Mouse (Mus musculus): Measurements from ENCODE around the gene Hamp2. TPM values are rescaled to one million over a fixed set of nuclear protein-coding genes. Genes with fewer than 3 reads are reported as not detected.

The Hamp2 gene
- polyA plus RNA-seq, 1 experiment = 18.2 TPM

GRCm38 (mm10) chr7:30917219-30917618 lies 7.3 kb downstream of the Hamp2 start:
- DNase-seq (ENCODE audit: low read depth in 1 of 2, low spot score in 2 of 2) = no peak
- no peaks in the 10 kb centered on the region for H3K27me3 ChIP-seq (ENCODE audit: control insufficient read depth, insufficient read depth, low read length)
- no peaks in the 10 kb centered on the region for H3K36me3 ChIP-seq (ENCODE audit: control insufficient read depth, insufficient read depth, low read length)
- H3K4me3 ChIP-seq (ENCODE audit: extremely low read depth, insufficient read depth, insufficient read length) = no peak overlapping the region
- TF ChIP-seq POLR2A (IDR thresholded peaks at IDR 0.05; ENCODE audit: low read depth, low read length) (no peak), CTCF (IDR thresholded peaks at IDR 0.05; ENCODE audit: extremely low read depth, insufficient read depth, insufficient read length, insufficient replicate concordance) (no peak)
- 20% methylated on average over 4 of the region's 4 CpGs for WGBS
- no peak overlapping the region for H3K27ac ChIP-seq (ENCODE audit: insufficient read depth, low read length)
- no peaks in the 10 kb centered on the region; the same call in 1 of the 2 replicates for H3K4me1 ChIP-seq (ENCODE audit: control insufficient read depth, insufficient read depth, insufficient read length)

DNA sequence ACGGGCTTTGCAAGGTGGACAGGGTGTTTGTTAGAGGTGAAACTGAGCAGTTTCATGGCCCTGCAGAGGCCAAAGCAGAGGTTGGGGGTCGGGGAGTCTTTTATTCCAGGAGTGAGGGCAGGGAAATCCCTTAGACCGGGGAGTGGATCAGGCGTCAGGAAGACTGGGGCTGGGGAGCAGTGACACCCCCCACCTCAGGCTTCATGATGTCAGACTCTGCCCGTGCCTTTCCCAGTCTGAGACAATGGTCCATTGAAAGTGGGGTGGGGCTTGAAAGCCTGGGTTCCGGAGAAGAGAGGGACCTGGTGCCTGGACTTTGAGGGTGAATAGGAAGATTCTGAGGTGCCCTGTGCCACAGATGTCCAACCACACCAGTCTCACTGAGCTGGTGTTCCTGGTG lies 7.8 kb downstream of the Hamp2 start:
- Histone ChIP-seq H3K27ac (ENCODE audit: insufficient read depth, low read length) (no peak overlapping the region), H3K27me3 (ENCODE audit: control insufficient read depth, insufficient read depth, low read length) (no peaks in the 10 kb centered on the region), H3K4me3 (ENCODE audit: extremely low read depth, insufficient read depth, insufficient read length) (no peak overlapping the region), H3K36me3 (ENCODE audit: control insufficient read depth, insufficient read depth, low read length) (no peaks in the 10 kb centered on the region), H3K4me1 (ENCODE audit: control insufficient read depth, insufficient read depth, insufficient read length) (no peaks in the 10 kb centered on the region; the same call in 1 of the 2 replicates)
- WGBS = 77% methylated on average over 6 of the region's 6 CpGs
- TF ChIP-seq POLR2A (IDR thresholded peaks at IDR 0.05; ENCODE audit: low read depth, low read length) = no peak
- no peak for TF ChIP-seq CTCF (IDR thresholded peaks at IDR 0.05; ENCODE audit: extremely low read depth, insufficient read depth, insufficient read length, insufficient replicate concordance)
- no peak for DNase-seq (ENCODE audit: low read depth in 1 of 2, low spot score in 2 of 2)

DNA sequence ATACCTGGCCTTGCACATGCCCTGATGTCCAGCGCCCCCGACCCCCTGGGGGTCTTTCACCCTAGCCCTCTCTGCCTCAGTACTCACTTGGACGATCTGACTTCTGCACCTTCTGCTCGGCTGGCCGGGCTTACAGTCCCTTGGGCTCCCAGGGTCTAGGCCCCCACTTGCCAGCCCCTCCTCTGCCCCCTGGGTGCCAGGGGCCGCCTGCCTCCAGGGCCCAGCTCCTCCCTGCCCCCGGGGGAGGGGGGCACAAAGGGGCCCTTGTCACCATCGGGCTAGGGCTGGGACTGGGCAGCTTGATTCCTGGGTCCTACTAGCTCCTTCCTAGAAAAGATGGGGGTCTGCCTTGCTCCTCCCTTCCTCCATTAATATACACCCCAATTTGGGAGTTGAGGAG lies 9.7 kb downstream of the Hamp2 start, which contains the start of gene Mag:
TSS of gene Mag (minus strand) at position 142 of the 400 bp plus-strand sequence.
- DNase-seq (ENCODE audit: low read depth in 1 of 2, low spot score in 2 of 2) = no peak
- Histone ChIP-seq H3K36me3 (ENCODE audit: control insufficient read depth, insufficient read depth, low read length) (no peaks in the 10 kb centered on the region), H3K27me3 (ENCODE audit: control insufficient read depth, insufficient read depth, low read length) (no peaks in the 10 kb centered on the region), H3K27ac (ENCODE audit: insufficient read depth, low read length) (no peak within 1 kb of the TSS), H3K4me1 (ENCODE audit: control insufficient read depth, insufficient read depth, insufficient read length) (no peaks in the 10 kb centered on the region; the same call in 1 of the 2 replicates), H3K4me3 (ENCODE audit: extremely low read depth, insufficient read depth, insufficient read length) (no peak within 1 kb of the TSS)
- TF ChIP-seq POLR2A (IDR thresholded peaks at IDR 0.05; ENCODE audit: low read depth, low read length) = no peak
- TF ChIP-seq CTCF (IDR thresholded peaks at IDR 0.05; ENCODE audit: extremely low read depth, insufficient read depth, insufficient read length, insufficient replicate concordance) = no peak
- WGBS = 84% methylated on average over 8 of the region's 8 CpGs

DNA sequence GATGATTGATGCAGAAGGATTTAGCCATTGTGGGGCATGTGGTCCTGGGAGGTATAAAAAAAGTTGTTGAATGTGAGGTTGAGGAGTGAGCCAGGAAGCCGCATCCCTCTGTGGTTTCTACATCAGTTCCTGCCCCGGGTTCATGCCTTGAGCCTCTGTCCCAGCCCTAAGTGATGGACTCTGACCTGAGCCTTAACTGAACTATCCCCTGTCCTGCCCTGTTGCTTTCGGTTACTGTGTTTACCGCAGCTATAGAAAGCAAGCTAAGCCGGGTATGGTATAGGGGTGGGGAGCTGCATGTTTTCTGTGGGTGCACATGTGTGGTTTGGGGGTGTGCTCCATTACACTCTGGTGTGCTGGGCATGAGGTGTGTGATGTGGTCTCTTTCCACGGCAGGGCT lies 14.7 kb downstream of the Hamp2 start:
- peaks cover 6% of the 10 kb centered on the region; the same call in 1 of the 2 replicates for H3K4me1 ChIP-seq (ENCODE audit: control insufficient read depth, insufficient read depth, insufficient read length)
- no peak overlapping the region for H3K4me3 ChIP-seq (ENCODE audit: extremely low read depth, insufficient read depth, insufficient read length)
- no peaks in the 10 kb centered on the region for H3K27me3 ChIP-seq (ENCODE audit: control insufficient read depth, insufficient read depth, low read length)
- no peak for TF ChIP-seq CTCF (IDR thresholded peaks at IDR 0.05; ENCODE audit: extremely low read depth, insufficient read depth, insufficient read length, insufficient replicate concordance)
- no peak for TF ChIP-seq POLR2A (IDR thresholded peaks at IDR 0.05; ENCODE audit: low read depth, low read length)
- DNase-seq (ENCODE audit: low read depth in 1 of 2, low spot score in 2 of 2) = no peak
- WGBS = 29% methylated on average over 6 of the region's 6 CpGs
- H3K27ac ChIP-seq (ENCODE audit: insufficient read depth, low read length) = no peak overlapping the region
- H3K36me3 ChIP-seq (ENCODE audit: control insufficient read depth, insufficient read depth, low read length) = no peaks in the 10 kb centered on the region

- no peak for DNase-seq (ENCODE audit: low read depth in 1 of 2, low spot score in 2 of 2)
- Histone ChIP-seq H3K4me1 (ENCODE audit: control insufficient read depth, insufficient read depth, insufficient read length) (peaks cover 6% of the 10 kb centered on the region; the same call in 1 of the 2 replicates), H3K36me3 (ENCODE audit: control insufficient read depth, insufficient read depth, low read length) (no peaks in the 10 kb centered on the region), H3K27me3 (ENCODE audit: control insufficient read depth, insufficient read depth, low read length) (no peaks in the 10 kb centered on the region), H3K27ac (ENCODE audit: insufficient read depth, low read length) (no peak overlapping the region), H3K4me3 (ENCODE audit: extremely low read depth, insufficient read depth, insufficient read length) (no peak overlapping the region)
- WGBS = 27% methylated on average over 17 of the region's 17 CpGs
- no peak for TF ChIP-seq CTCF (IDR thresholded peaks at IDR 0.05; ENCODE audit: extremely low read depth, insufficient read depth, insufficient read length, insufficient replicate concordance)
- no peak for TF ChIP-seq POLR2A (IDR thresholded peaks at IDR 0.05; ENCODE audit: low read depth, low read length)
Measured at GRCm38 (mm10) chr7:30908992-30909431, 15.5 kb downstream of the Hamp2 start.

DNA sequence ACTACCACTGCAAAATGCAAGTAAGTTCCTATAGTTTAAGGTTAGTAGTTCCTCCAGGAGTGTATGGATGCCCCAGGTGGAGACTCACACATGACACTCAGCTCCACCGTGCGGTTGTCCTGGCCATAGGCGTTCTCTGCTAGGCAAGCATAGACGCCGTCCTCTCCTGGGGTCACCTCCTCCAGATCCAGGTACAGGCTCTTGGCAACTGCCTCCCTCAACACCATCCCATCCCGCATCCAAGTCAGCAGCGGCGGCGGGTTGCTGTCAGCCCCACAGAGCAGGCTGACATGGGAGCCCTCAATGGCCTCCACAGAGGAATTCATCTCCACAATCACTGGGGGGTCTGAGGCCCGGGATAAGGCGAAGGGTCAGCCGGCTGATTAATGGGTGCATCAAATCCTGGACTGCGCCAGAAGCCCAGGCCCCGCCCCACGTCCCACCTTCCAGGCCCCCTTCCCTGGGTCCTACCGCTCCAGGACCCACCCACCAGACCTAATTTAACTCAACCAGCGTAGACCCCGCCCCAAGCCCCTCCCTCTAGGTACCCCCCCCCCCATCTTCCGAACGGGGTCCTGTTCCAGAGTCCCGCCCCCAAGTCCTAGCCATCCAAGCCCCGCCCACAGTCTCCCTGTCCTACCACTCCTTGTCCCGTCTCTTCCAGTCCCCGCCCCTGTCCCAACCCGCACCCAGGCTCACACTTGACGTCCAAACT lies 16.0 kb downstream of the Hamp2 start:
- Histone ChIP-seq H3K4me1 (ENCODE audit: control insufficient read depth, insufficient read depth, insufficient read length) (peaks cover 6% of the 10 kb centered on the region; the same call in 1 of the 2 replicates), H3K4me3 (ENCODE audit: extremely low read depth, insufficient read depth, insufficient read length) (no peak overlapping the region), H3K27ac (ENCODE audit: insufficient read depth, low read length) (no peak overlapping the region), H3K36me3 (ENCODE audit: control insufficient read depth, insufficient read depth, low read length) (no peaks in the 10 kb centered on the region), H3K27me3 (ENCODE audit: control insufficient read depth, insufficient read depth, low read length) (no peaks in the 10 kb centered on the region)
- TF ChIP-seq CTCF (IDR thresholded peaks at IDR 0.05; ENCODE audit: extremely low read depth, insufficient read depth, insufficient read length, insufficient replicate concordance) = no peak
- no peak for TF ChIP-seq POLR2A (IDR thresholded peaks at IDR 0.05; ENCODE audit: low read depth, low read length)
- no peak for DNase-seq (ENCODE audit: low read depth in 1 of 2, low spot score in 2 of 2)
- WGBS = 16% methylated on average over 25 of the region's 26 CpGs

DNA sequence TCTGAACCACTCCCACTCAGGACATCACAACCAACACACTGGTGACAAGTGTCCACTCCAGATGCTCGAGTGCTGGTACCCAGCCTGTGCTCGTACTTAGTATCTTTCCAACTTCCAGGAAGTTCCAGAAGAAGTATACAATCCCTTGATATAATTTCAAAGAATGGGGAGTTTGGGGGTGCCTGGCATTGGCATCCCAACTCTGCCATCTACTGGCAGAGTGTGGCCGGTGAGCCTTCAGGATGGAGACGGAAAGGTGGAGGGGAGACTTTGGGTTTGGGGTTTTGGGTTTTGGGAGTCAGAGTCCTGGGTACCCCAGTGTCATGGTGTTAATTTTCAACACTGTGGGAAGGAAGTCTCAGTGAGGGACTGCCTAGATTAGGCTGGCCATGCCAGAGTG lies 20.4 kb downstream of the Hamp2 start:
- Histone ChIP-seq H3K4me1 (ENCODE audit: control insufficient read depth, insufficient read depth, insufficient read length) (peaks cover 4% of the 10 kb centered on the region; the same call in 1 of the 2 replicates), H3K27me3 (ENCODE audit: control insufficient read depth, insufficient read depth, low read length) (no peaks in the 10 kb centered on the region), H3K36me3 (ENCODE audit: control insufficient read depth, insufficient read depth, low read length) (no peaks in the 10 kb centered on the region), H3K4me3 (ENCODE audit: extremely low read depth, insufficient read depth, insufficient read length) (no peak overlapping the region), H3K27ac (ENCODE audit: insufficient read depth, low read length) (no peak overlapping the region)
- WGBS = 22% methylated on average over 4 of the region's 4 CpGs
- peak in 1 of 2 experiments; percentile 62 for DNase-seq (ENCODE audit: low read depth in 1 of 2, low spot score in 2 of 2)
- TF ChIP-seq CTCF (IDR thresholded peaks at IDR 0.05; ENCODE audit: extremely low read depth, insufficient read depth, insufficient read length, insufficient replicate concordance) = peak; percentile 87; the same call in 1 of the 2 replicates
- no peak for TF ChIP-seq POLR2A (IDR thresholded peaks at IDR 0.05; ENCODE audit: low read depth, low read length)

Measured in spleen, adult 2 months (tissue).